Comparison of ENCODE assay signal across 7 mouse cellular contexts in genomic region chr7:4915007-4915665, GRCm38 (mm10). TPM values are rescaled to one million over a fixed set of nuclear protein-coding genes. Genes with fewer than 3 reads are reported as not detected.
DNase-seq lines count a peak whose midpoint lies in the region; ATAC-seq lines count a peak whose summit lies in the region.

Gene Zfp628 (plus strand): TSS chr7:4915217.

- H3K4me2 ChIP-seq in embryonic facial prominence, embryonic 12.5 days (replicated peaks): peak within 1 kb of the TSS; percentile 81
- H3K4me2 ChIP-seq in limb, embryonic 11.5 days (ENCODE audit: low read depth, severe bottlenecking): peak within 1 kb of the TSS; percentile 52
- H3K4me2 ChIP-seq in midbrain, embryonic 14.5 days (ENCODE audit: low read length): peak within 1 kb of the TSS; percentile 64

- no peaks in the 10 kb centered on the region for H3K9me3 ChIP-seq in embryonic facial prominence, embryonic 12.5 days
- H3K9me3 ChIP-seq in limb, embryonic 11.5 days (ENCODE audit: control insufficient read depth, low read length): no peaks in the 10 kb centered on the region
- H3K9me3 ChIP-seq in midbrain, embryonic 14.5 days (ENCODE audit: control insufficient read depth, low read length): no peaks in the 10 kb centered on the region

- H3K4me3 ChIP-seq in embryonic facial prominence, embryonic 12.5 days: peak within 1 kb of the TSS; percentile 65
- peak within 1 kb of the TSS; percentile 68 for H3K4me3 ChIP-seq in limb, embryonic 11.5 days (ENCODE audit: low read depth, low read length)
- peak within 1 kb of the TSS; percentile 60 for H3K4me3 ChIP-seq in midbrain, embryonic 14.5 days (replicated peaks; ENCODE audit: low read depth, low read length)

- H3K27ac ChIP-seq in embryonic facial prominence, embryonic 12.5 days: peak within 1 kb of the TSS; percentile 97
- H3K27ac ChIP-seq in limb, embryonic 11.5 days (replicated peaks; ENCODE audit: low read depth, low read length): peak within 1 kb of the TSS; percentile 94
- H3K27ac ChIP-seq in midbrain, embryonic 14.5 days (replicated peaks; ENCODE audit: low read depth, low read length): peak within 1 kb of the TSS; percentile 99

- peak; percentile 83 for ATAC-seq in embryonic facial prominence, embryonic 12.5 days (ENCODE audit: insufficient number of reproducible peaks, insufficient read depth, low FRiP score, low TSS enrichment)
- ATAC-seq in limb, embryonic 11.5 days (ENCODE audit: insufficient number of reproducible peaks, low FRiP score, low TSS enrichment, low read depth): peak; percentile 86
- peak; percentile 92 for ATAC-seq in midbrain, embryonic 14.5 days (ENCODE audit: low FRiP score, low TSS enrichment)

- peaks cover 29% of the 10 kb centered on the region for H3K36me3 ChIP-seq in embryonic facial prominence, embryonic 12.5 days
- peaks cover 9% of the 10 kb centered on the region; the same call in 1 of the 2 replicates for H3K36me3 ChIP-seq in limb, embryonic 11.5 days (ENCODE audit: control insufficient read depth, insufficient read depth, low read length)
- H3K36me3 ChIP-seq in midbrain, embryonic 14.5 days (ENCODE audit: control insufficient read depth, insufficient read depth, low read length): peaks cover 25% of the 10 kb centered on the region

- peaks cover 16% of the 10 kb centered on the region for H3K4me1 ChIP-seq in embryonic facial prominence, embryonic 12.5 days
- peaks cover 6% of the 10 kb centered on the region; the same call in 1 of the 2 replicates for H3K4me1 ChIP-seq in limb, embryonic 11.5 days (ENCODE audit: control insufficient read depth, insufficient read depth, low read length)
- peaks cover 17% of the 10 kb centered on the region for H3K4me1 ChIP-seq in midbrain, embryonic 14.5 days (ENCODE audit: control insufficient read depth, insufficient read depth, low read length)

- no peaks in the 10 kb centered on the region for H3K27me3 ChIP-seq in embryonic facial prominence, embryonic 12.5 days
- no peaks in the 10 kb centered on the region for H3K27me3 ChIP-seq in limb, embryonic 11.5 days (ENCODE audit: control insufficient read depth, insufficient read depth, low read length)
- no peaks in the 10 kb centered on the region for H3K27me3 ChIP-seq in midbrain, embryonic 14.5 days (ENCODE audit: control insufficient read depth, insufficient read depth, low read length)

- DNase-seq in adrenal gland, postnatal 25 days: peak; percentile 94
- DNase-seq in heart, adult 11 months: peak; percentile 99
- peak; percentile 98 for DNase-seq in kidney, adult 18-20 months
- peak; percentile 97 for DNase-seq in limb, embryonic 11.5 days (ENCODE audit: low spot score)
- peak; percentile 98 for DNase-seq in midbrain, embryonic 14.5 days
- peak; percentile 86 to 94 for DNase-seq in spleen, adult 18-20 months

- WGBS in embryonic facial prominence, embryonic 12.5 days: under 1% methylated on average over 52 of the region's 56 CpGs
- WGBS in limb, embryonic 11.5 days: under 1% methylated on average over 56 of the region's 56 CpGs
- under 1% methylated on average over 56 of the region's 56 CpGs for WGBS in midbrain, embryonic 14.5 days

- peak within 1 kb of the TSS; percentile 83 for H3K9ac ChIP-seq in embryonic facial prominence, embryonic 12.5 days
- peak within 1 kb of the TSS; percentile 95 for H3K9ac ChIP-seq in limb, embryonic 11.5 days (ENCODE audit: low read length)
- H3K9ac ChIP-seq in midbrain, embryonic 14.5 days (replicated peaks; ENCODE audit: low read length): peak within 1 kb of the TSS; percentile 77

RNA-seq across cellular contexts. Expression of gene Zfp628, which starts in this region (rescaled TPM):
- 16.4 and 19.0 TPM in 2 replicates for total RNA-seq in adrenal gland, postnatal 25 days (2021)
- 4.0 and 4.3 TPM in 2 replicates for polyA plus RNA-seq in embryonic facial prominence, embryonic 12.5 days (2016; fragmentation: Nextera tagmentation; extraction: Ambion mirVana)
- 3.8 and 4.2 TPM in 2 replicates for polyA plus RNA-seq in limb, embryonic 11.5 days (2014; fragmentation: Nextera tagmentation; extraction: Ambion mirVana)
- polyA plus RNA-seq in midbrain, embryonic 14.5 days (2014; fragmentation: Nextera tagmentation; extraction: Ambion mirVana): 4.6 and 5.1 TPM in 2 replicates

Comparison
In these comparisons a context has a peak if more than half of its experiments do, and no peak if none do; other contexts are left out.
1. Peak in every context shown above with its lines: DNase-seq, ATAC-seq, H3K4me3 ChIP-seq and H3K27ac ChIP-seq.